Mouse (Mus musculus) ovary, postnatal 36 days (tissue): ENCODE results near the gene Ccdc157.
"Not testable (repeated sequence)": the region's sequence is repeated elsewhere in the genome, so short reads cannot be mapped to it uniquely, and the experiment has no call there.

Experiments used
- DNase-seq: peaks from one replicate; pipeline ENCODE4 v3.0.0; 2022; ENCODE audit warnings: low spot score, mixed read lengths

The Ccdc157 gene

GRCm38 (mm10) chr11:4133450-4133849 lies 26.6 kb downstream of the Ccdc157 start:
- no peak for DNase-seq

- not testable (repeated sequence) for DNase-seq
Observed at GRCm38 (mm10) chr11:4128461-4128860, 31.6 kb downstream of the Ccdc157 start.

- DNase-seq, result no peak
Observed at GRCm38 (mm10) chr11:4127059-4127458, 33.0 kb downstream of the Ccdc157 start.

GRCm38 (mm10) chr11:4123922-4124321 lies 36.2 kb downstream of the Ccdc157 start:
- no peak for DNase-seq

GRCm38 (mm10) chr11:4122742-4123579 lies 37.1 kb downstream of the Ccdc157 start, which contains the start of gene Sec14l2:
Gene Sec14l2 (minus strand): TSS chr11:4123415.
- DNase-seq, result no peak

GRCm38 (mm10) chr11:4122226-4122625 lies 37.9 kb downstream of the Ccdc157 start:
- no peak for DNase-seq

GRCm38 (mm10) chr11:4121691-4122090 lies 38.4 kb downstream of the Ccdc157 start:
- no peak for DNase-seq

- no peak for DNase-seq
Observed at GRCm38 (mm10) chr11:4119635-4120034, 40.5 kb downstream of the Ccdc157 start.

- DNase-seq, result peak; percentile 69
Observed at GRCm38 (mm10) chr11:4118081-4118921, 41.8 kb downstream of the Ccdc157 start.

GRCm38 (mm10) chr11:4117372-4118071 lies 42.6 kb downstream of the Ccdc157 start:
- DNase-seq, result no peak

- DNase-seq, result no peak
Observed at GRCm38 (mm10) chr11:4116458-4117141, 43.5 kb downstream of the Ccdc157 start.

GRCm38 (mm10) chr11:4115407-4115806 lies 44.7 kb downstream of the Ccdc157 start:
- no peak for DNase-seq

GRCm38 (mm10) chr11:4114541-4114940 lies 45.6 kb downstream of the Ccdc157 start:
- DNase-seq, result not testable (repeated sequence)

- no peak for DNase-seq
Observed at GRCm38 (mm10) chr11:4113970-4114369, 46.1 kb downstream of the Ccdc157 start.

- no peak for DNase-seq
Observed at GRCm38 (mm10) chr11:4113496-4113895, 46.6 kb downstream of the Ccdc157 start.

- DNase-seq, result no peak
Observed at GRCm38 (mm10) chr11:4112861-4113260, 47.2 kb downstream of the Ccdc157 start.

- no peak for DNase-seq
Observed at GRCm38 (mm10) chr11:4112033-4112432, 48.1 kb downstream of the Ccdc157 start.

GRCm38 (mm10) chr11:4108691-4109090 lies 51.4 kb downstream of the Ccdc157 start:
- no peak for DNase-seq

GRCm38 (mm10) chr11:4107901-4108300 lies 52.2 kb downstream of the Ccdc157 start:
- not testable (repeated sequence) for DNase-seq

- DNase-seq, result no peak
Observed at GRCm38 (mm10) chr11:4105444-4105843, 54.6 kb downstream of the Ccdc157 start.

- DNase-seq, result no peak
Observed at GRCm38 (mm10) chr11:4104989-4105388, 55.1 kb downstream of the Ccdc157 start.

- DNase-seq, result no peak
Observed at GRCm38 (mm10) chr11:4103522-4103921, 56.6 kb downstream of the Ccdc157 start.
